ENCODE assay signal across 21 mouse cellular contexts in genomic region chr10:42978346-42978745, GRCm38 (mm10).
A peak's percentile ranks its signal among the peaks of the same experiment; 100 is the strongest.
DNase-seq lines count a peak whose midpoint lies in the region; ATAC-seq and TF ChIP-seq lines count a peak whose summit lies in the region.
"Had no signal": no experiment of that assay in that cellular context is flagged by ENCODE, and none has a peak within 500 bp of the region (broad histone marks: within the 10 kb centered on the region; RNA-seq: fewer than 3 reads in every experiment).

No protein-coding gene starts in this region.

- no peaks in the 10 kb centered on the region for H3K4me1 ChIP-seq in midbrain, embryonic 11.5 days (ENCODE audit: control insufficient read depth, insufficient read depth, low read length)
- H3K4me1 ChIP-seq in midbrain, postnatal 0 days (ENCODE audit: insufficient read depth, low read length) = peaks cover 3% of the 10 kb centered on the region; the same call in 1 of the 2 replicates

- peaks cover 2% of the 10 kb centered on the region; the same call in 1 of the 2 replicates for H3K27me3 ChIP-seq in midbrain, embryonic 11.5 days (ENCODE audit: control insufficient read depth, insufficient read depth, low read length)
- no peaks in the 10 kb centered on the region for H3K27me3 ChIP-seq in midbrain, postnatal 0 days (ENCODE audit: insufficient read depth, low read length)
- H3K27me3 ChIP-seq: CH12.LX, Patski had no signal

- ATAC-seq in frontal cortex, adult (ENCODE audit: low TSS enrichment) = peak; percentile 55
- ATAC-seq in midbrain, embryonic 11.5 days (ENCODE audit: low FRiP score) = no peak
- ATAC-seq in midbrain, postnatal 0 days (ENCODE audit: low FRiP score) = no peak
- ATAC-seq: activated CD4-positive, CD25-positive, alpha-beta regulatory T cell, adult 4 months; CD4-positive, CD25-positive, alpha-beta regulatory T cell, adult 4 months; Patski had no signal

- TF ChIP-seq CTCF in midbrain, postnatal 0 days (IDR thresholded peaks at IDR 0.05) = no peak

- H3K27ac ChIP-seq in midbrain, embryonic 11.5 days (ENCODE audit: low read depth, low read length) = no peak overlapping the region
- H3K27ac ChIP-seq in midbrain, postnatal 0 days (ENCODE audit: low read depth, low read length) = no peak overlapping the region

- no peaks in the 10 kb centered on the region for H3K36me3 ChIP-seq in midbrain, embryonic 11.5 days (ENCODE audit: control insufficient read depth, insufficient read depth, low read length)
- H3K36me3 ChIP-seq in midbrain, postnatal 0 days (ENCODE audit: insufficient read depth, low read length) = no peaks in the 10 kb centered on the region
- H3K36me3 ChIP-seq: G1E had no signal

- H3K4me3 ChIP-seq in midbrain, embryonic 11.5 days (ENCODE audit: low read depth, low read length) = no peak overlapping the region
- no peak overlapping the region for H3K4me3 ChIP-seq in midbrain, postnatal 0 days (ENCODE audit: low read depth, low read length)

- WGBS in midbrain, embryonic 11.5 days = 53% methylated on average over 3 of the region's 3 CpGs
- 62% methylated on average over 3 of the region's 3 CpGs for WGBS in midbrain, postnatal 0 days

- H3K9ac ChIP-seq in midbrain, embryonic 11.5 days (ENCODE audit: low read length) = no peak overlapping the region
- no peak overlapping the region for H3K9ac ChIP-seq in midbrain, postnatal 0 days (replicated peaks; ENCODE audit: low read length, poor library complexity, severe bottlenecking)

- H3K9me3 ChIP-seq in midbrain, embryonic 11.5 days (ENCODE audit: control insufficient read depth, low read length) = no peaks in the 10 kb centered on the region
- H3K9me3 ChIP-seq in midbrain, postnatal 0 days (ENCODE audit: low read length) = no peaks in the 10 kb centered on the region
- H3K9me3 ChIP-seq: G1E had no signal

- H3K4me2 ChIP-seq in midbrain, embryonic 11.5 days = no peak overlapping the region
- no peak overlapping the region for H3K4me2 ChIP-seq in midbrain, postnatal 0 days (ENCODE audit: low read depth, low read length, poor library complexity, severe bottlenecking)

- DNase-seq in frontal cortex, adult 2 months (ENCODE audit: extremely low spot score in 1 of 2, low spot score in 1 of 2) = no peak
- DNase-seq in midbrain, embryonic 11.5 days (ENCODE audit: low spot score, missing footprints) = peak; percentile 72
- no peak for DNase-seq in midbrain, postnatal 0 days (ENCODE audit: low spot score)
- peak; percentile 34 to 40 for DNase-seq in right cerebral cortex, adult 2 months (ENCODE audit: low spot score in 2 of 2)
- DNase-seq in right cerebral cortex, postnatal 36 days (ENCODE audit: low spot score in 2 of 2) = no peak
- DNase-seq: adrenal gland, adult 2 months; adrenal gland, adult 8-10 months; adrenal gland, postnatal 10 days; adrenal gland, postnatal 14 days; adrenal gland, postnatal 25 days; adrenal gland, postnatal 36 days; B cell, adult 2 months; cerebellum, adult 11 months; cerebellum, adult 11-12 months; cerebellum, adult 18-20 months had no signal

Comparison
In these comparisons a context has a peak if more than half of its experiments do, and no peak if none do; other contexts are left out.
1. DNase-seq: peak in midbrain, embryonic 11.5 days (single experiment) and right cerebral cortex, adult 2 months (2 of 2); none in frontal cortex, adult 2 months (0 of 2), midbrain, postnatal 0 days (single experiment) and right cerebral cortex, postnatal 36 days (0 of 2).